Mouse (Mus musculus): Measurements from ENCODE around the gene Ppm1e. TPM values are rescaled to one million over a fixed set of nuclear protein-coding genes. Genes with fewer than 3 reads are reported as not detected.

The Ppm1e gene
- polyA plus RNA-seq, 1 experiment from 2014 or later = 15.1 TPM

DNA sequence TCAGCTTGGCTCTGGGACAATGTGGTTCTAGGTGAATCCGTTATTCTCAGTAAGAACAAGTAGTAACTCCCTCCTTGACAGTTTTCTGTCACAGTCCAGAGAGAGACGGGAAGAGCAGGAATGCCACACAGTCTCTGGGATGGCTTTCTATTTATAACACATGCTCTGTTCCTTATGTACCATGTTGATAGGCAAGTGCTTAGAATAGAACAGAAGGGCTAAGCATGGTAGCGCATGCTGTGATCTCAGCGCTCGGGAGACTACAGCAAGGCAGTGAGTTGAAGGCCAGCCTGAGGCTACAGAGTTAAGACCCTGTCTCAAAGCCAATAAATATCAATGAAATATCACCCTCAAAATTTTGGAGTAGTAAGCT lies 111.3 kb downstream of the Ppm1e start:
- Histone ChIP-seq H3K4me1 (replicated peaks; ENCODE audit: control insufficient read depth, insufficient read depth, low read length) (no peaks in the 10 kb centered on the region), H3K4me3 (ENCODE audit: low read depth, low read length) (no peak overlapping the region), H3K9me3 (ENCODE audit: control insufficient read depth, low read length) (no peaks in the 10 kb centered on the region), H3K36me3 (ENCODE audit: control insufficient read depth, insufficient read depth, low read length) (no peaks in the 10 kb centered on the region), H3K9ac (ENCODE audit: low read depth, low read length) (no peak overlapping the region), H3K27me3 (ENCODE audit: control insufficient read depth, insufficient read depth, low read length) (no peaks in the 10 kb centered on the region), H3K27ac (ENCODE audit: low read depth, low read length) (no peak overlapping the region), H3K4me2 (replicated peaks; ENCODE audit: low read depth, low read length) (no peak overlapping the region)
- WGBS = 79% methylated on average over 5 of the region's 5 CpGs
- DNase-seq (ENCODE audit: low spot score) (no peak), ATAC-seq (ENCODE audit: low FRiP score) (no peak)

DNA sequence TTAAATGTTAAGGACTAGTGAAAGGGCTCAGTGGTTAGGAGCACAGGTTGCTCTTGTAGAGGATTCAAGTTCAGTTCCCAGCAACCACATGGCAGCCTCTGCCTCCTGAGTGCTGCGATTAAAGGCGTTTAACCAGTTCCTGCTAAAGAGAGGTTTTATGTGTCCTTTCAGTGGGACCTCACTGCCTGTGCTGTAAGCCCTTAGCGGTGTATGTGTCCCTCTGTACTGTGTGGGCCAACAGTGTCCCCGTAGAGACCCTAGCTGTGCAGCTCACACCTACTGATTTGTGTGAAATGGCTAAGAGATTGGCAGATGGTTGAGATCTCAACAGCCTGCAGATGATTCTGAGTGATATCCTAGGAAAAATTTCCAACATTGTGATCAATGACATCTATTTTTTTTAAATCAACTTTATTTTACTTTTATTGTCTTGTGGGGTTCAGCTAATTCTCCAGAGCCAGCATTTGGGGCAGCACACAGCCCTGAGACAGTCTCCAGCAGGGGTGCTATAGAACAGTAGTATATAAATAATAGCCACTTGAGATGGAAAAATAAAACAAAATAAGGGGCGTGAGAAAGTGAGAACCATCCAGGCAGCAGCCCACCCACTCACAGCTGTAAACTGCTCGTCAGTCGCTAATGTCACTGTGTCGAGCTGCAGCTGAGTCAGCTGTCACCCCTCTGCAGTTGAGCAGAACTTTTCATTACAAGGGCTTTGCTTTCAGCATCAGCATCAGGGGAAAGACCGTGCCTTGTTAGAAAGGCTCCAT lies 111.9 kb downstream of the Ppm1e start:
- Histone ChIP-seq H3K9me3 (ENCODE audit: control insufficient read depth, low read length) (no peaks in the 10 kb centered on the region), H3K27ac (ENCODE audit: low read depth, low read length) (no peak overlapping the region), H3K4me1 (replicated peaks; ENCODE audit: control insufficient read depth, insufficient read depth, low read length) (no peaks in the 10 kb centered on the region), H3K9ac (ENCODE audit: low read depth, low read length) (no peak overlapping the region), H3K4me3 (ENCODE audit: low read depth, low read length) (no peak overlapping the region), H3K27me3 (ENCODE audit: control insufficient read depth, insufficient read depth, low read length) (no peaks in the 10 kb centered on the region), H3K36me3 (ENCODE audit: control insufficient read depth, insufficient read depth, low read length) (no peaks in the 10 kb centered on the region), H3K4me2 (replicated peaks; ENCODE audit: low read depth, low read length) (no peak overlapping the region)
- DNase-seq (ENCODE audit: low spot score) = no peak
- no peak for ATAC-seq (ENCODE audit: low FRiP score)
- 67% methylated on average over 9 of the region's 9 CpGs for WGBS

DNA sequence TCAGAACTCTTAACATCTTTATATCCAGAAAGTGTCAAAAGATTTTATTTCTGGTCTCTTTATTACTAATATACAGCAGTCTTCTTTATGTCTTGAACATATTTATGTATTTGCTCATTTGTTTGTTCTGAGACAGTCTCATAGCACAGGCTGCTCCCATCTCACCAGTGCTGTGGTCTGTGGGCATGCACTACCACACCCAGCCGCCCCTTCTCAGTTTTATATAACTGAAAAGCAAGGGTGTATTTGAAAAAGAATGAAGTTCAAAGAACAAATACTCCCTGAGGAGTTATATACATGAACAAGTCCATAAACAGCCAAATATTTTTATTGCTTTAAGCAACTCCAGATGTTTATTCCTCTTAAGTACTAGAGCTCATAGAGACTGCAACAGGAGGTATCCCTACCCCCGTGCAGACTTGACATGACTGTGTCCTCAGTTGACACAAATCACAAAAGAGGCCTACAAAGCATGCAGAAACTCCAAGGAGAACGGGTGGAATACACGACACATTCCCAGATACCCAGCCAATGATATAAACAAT lies 112.6 kb downstream of the Ppm1e start:
- ATAC-seq (ENCODE audit: low FRiP score) = no peak
- whole genome bisulfite sequencing = 77% methylated on average over 4 of the region's 4 CpGs
- no peak overlapping the region for H3K27ac ChIP-seq (ENCODE audit: low read depth, low read length)

DNA sequence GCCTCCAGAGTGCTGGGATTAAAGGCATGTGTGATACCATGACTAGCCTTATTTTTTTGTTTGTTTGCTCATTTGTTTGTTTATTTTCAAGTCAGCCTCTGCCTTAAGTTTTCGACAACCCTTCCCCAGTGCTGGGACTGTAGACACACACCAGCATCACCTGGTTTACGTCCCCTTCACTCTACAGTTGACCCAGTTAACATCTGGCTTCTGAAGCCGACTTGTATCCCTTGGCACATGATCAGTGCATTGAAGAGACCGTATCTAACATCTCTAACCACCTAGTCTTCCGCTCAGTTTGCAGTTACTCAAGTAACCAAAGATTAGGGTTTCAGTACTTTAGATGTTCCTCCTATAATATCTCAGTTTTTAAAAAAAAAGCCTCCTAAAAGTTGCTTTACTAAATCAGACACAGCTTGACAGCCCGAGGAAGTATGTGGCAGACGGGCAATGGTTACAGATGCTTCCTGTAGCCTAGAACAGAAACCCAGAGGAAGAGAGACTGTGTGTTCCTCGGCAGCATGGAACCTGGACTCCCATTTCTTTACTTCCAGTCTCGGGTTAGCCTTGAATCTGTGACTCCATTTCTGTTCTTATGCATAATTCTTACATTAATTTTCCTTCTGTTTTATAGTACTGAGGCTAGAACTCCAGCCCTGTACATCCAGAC lies 113.5 kb downstream of the Ppm1e start:
- DNase-seq (ENCODE audit: low spot score) (no peak), ATAC-seq (ENCODE audit: low FRiP score) (no peak)
- no peaks in the 10 kb centered on the region for H3K36me3 ChIP-seq (ENCODE audit: control insufficient read depth, insufficient read depth, low read length)
- no peaks in the 10 kb centered on the region for H3K27me3 ChIP-seq (ENCODE audit: control insufficient read depth, insufficient read depth, low read length)
- H3K9me3 ChIP-seq (ENCODE audit: control insufficient read depth, low read length) = no peaks in the 10 kb centered on the region
- 89% methylated on average over 9 of the region's 9 CpGs for WGBS
- H3K4me2 ChIP-seq (replicated peaks; ENCODE audit: low read depth, low read length) = no peak overlapping the region
- H3K4me3 ChIP-seq (ENCODE audit: low read depth, low read length) = no peak overlapping the region
- no peak overlapping the region for H3K9ac ChIP-seq (ENCODE audit: low read depth, low read length)
- H3K27ac ChIP-seq (ENCODE audit: low read depth, low read length) = no peak overlapping the region
- H3K4me1 ChIP-seq (replicated peaks; ENCODE audit: control insufficient read depth, insufficient read depth, low read length) = no peaks in the 10 kb centered on the region

More for the DNA sequence above, 112.6 kb downstream of the Ppm1e start:
- no peak overlapping the region for H3K4me2 ChIP-seq (replicated peaks; ENCODE audit: low read depth, low read length)
- no peaks in the 10 kb centered on the region for H3K36me3 ChIP-seq (ENCODE audit: control insufficient read depth, insufficient read depth, low read length)
- no peaks in the 10 kb centered on the region for H3K4me1 ChIP-seq (replicated peaks; ENCODE audit: control insufficient read depth, insufficient read depth, low read length)
- no peak overlapping the region for H3K4me3 ChIP-seq (ENCODE audit: low read depth, low read length)
- no peaks in the 10 kb centered on the region for H3K9me3 ChIP-seq (ENCODE audit: control insufficient read depth, low read length)
- no peak for DNase-seq (ENCODE audit: low spot score)
- no peaks in the 10 kb centered on the region for H3K27me3 ChIP-seq (ENCODE audit: control insufficient read depth, insufficient read depth, low read length)
- no peak overlapping the region for H3K9ac ChIP-seq (ENCODE audit: low read depth, low read length)

DNA sequence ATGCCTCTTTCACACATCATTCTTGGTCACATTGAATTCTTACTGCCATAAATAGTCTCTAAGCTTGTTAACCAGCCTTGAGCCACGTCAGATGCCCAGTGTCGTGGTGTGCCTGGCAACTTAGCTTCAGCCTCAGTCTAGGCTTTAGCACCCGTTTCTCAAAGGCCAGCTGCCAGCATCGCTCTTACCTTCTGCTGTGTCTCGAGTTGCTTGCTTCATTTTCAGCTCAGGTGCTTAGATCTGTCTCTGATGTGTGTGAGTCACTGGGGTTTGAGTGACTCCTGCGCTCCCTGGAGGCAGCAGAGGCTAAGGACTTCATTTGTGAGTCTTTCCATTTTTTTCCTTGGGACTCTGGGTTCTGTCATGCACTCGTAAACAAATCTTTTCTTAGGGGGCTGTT lies 117.6 kb downstream of the Ppm1e start:
- no peak for ATAC-seq (ENCODE audit: low FRiP score)
- H3K9me3 ChIP-seq (ENCODE audit: control insufficient read depth, low read length) = no peaks in the 10 kb centered on the region
- no peak overlapping the region for H3K27ac ChIP-seq (ENCODE audit: low read depth, low read length)
- no peak overlapping the region for H3K9ac ChIP-seq (ENCODE audit: low read depth, low read length)
- no peaks in the 10 kb centered on the region for H3K36me3 ChIP-seq (ENCODE audit: control insufficient read depth, insufficient read depth, low read length)
- DNase-seq (ENCODE audit: low spot score) = no peak
- 82% methylated on average over 7 of the region's 7 CpGs for WGBS
- H3K4me3 ChIP-seq (ENCODE audit: low read depth, low read length) = no peak overlapping the region
- H3K27me3 ChIP-seq (ENCODE audit: control insufficient read depth, insufficient read depth, low read length) = no peaks in the 10 kb centered on the region
- H3K4me2 ChIP-seq (replicated peaks; ENCODE audit: low read depth, low read length) = no peak overlapping the region
- no peaks in the 10 kb centered on the region for H3K4me1 ChIP-seq (replicated peaks; ENCODE audit: control insufficient read depth, insufficient read depth, low read length)

DNA sequence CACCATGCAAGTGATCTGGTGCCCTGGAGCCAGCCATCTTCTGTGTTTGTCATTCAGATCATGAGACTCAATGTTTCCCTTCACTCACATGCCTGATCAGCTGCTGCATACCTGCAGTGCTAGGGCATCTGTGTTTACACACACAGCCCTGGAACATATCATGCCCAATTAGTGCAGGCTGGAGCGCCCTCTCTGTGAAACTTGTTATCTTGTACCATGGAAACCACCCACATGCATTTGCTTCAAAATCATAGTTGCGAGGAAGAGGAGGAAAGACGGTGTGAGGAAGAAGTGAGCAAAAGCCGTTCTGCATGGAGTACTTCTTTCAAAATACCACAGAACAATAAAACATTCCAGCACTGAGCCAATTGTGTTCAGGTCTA lies 118.0 kb downstream of the Ppm1e start:
- WGBS = 93% methylated on average over 4 of the region's 4 CpGs
- Histone ChIP-seq H3K27ac (ENCODE audit: low read depth, low read length) (no peak overlapping the region), H3K36me3 (ENCODE audit: control insufficient read depth, insufficient read depth, low read length) (no peaks in the 10 kb centered on the region), H3K27me3 (ENCODE audit: control insufficient read depth, insufficient read depth, low read length) (no peaks in the 10 kb centered on the region), H3K4me3 (ENCODE audit: low read depth, low read length) (no peak overlapping the region), H3K9me3 (ENCODE audit: control insufficient read depth, low read length) (no peaks in the 10 kb centered on the region), H3K9ac (ENCODE audit: low read depth, low read length) (no peak overlapping the region), H3K4me1 (replicated peaks; ENCODE audit: control insufficient read depth, insufficient read depth, low read length) (no peaks in the 10 kb centered on the region), H3K4me2 (replicated peaks; ENCODE audit: low read depth, low read length) (no peak overlapping the region)
- no peak for ATAC-seq (ENCODE audit: low FRiP score)
- DNase-seq (ENCODE audit: low spot score) = no peak

DNA sequence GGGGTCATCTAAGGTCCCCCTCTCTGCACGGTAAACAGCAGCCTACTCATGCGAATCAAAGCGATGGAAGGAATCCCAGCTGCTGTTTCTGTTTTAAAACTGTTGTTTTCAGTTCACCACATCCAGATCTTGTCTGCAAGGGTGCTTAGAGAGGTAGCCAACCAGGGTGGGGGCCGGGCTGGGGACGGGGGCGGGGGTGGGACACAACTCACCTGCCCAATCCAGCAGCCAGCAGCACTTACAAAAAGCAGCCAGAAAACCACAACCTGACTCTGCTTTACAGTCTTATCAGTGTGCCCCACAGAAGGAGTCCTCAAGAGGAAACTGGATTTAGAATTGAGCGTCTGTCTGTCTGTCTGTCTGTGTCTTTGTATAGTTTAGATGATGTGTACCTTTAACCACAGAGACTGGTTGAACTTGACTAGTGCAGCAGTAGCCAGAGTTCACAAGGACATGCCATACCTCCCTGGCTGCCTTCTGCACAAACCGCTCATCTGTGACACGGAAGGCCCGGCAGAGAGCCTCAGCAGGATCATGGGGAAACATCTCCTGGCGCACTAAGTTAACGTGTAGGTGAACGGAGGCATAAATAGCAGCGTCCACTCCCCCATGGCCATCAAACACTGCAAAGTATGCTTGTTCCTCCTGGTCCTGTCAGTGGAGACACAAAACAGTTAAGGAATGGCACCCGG lies 118.5 kb downstream of the Ppm1e start:
- Histone ChIP-seq H3K9ac (ENCODE audit: low read depth, low read length) (no peak overlapping the region), H3K36me3 (ENCODE audit: control insufficient read depth, insufficient read depth, low read length) (no peaks in the 10 kb centered on the region), H3K4me3 (ENCODE audit: low read depth, low read length) (no peak overlapping the region), H3K27me3 (ENCODE audit: control insufficient read depth, insufficient read depth, low read length) (no peaks in the 10 kb centered on the region), H3K4me2 (replicated peaks; ENCODE audit: low read depth, low read length) (no peak overlapping the region), H3K4me1 (replicated peaks; ENCODE audit: control insufficient read depth, insufficient read depth, low read length) (no peaks in the 10 kb centered on the region), H3K27ac (ENCODE audit: low read depth, low read length) (no peak overlapping the region), H3K9me3 (ENCODE audit: control insufficient read depth, low read length) (no peaks in the 10 kb centered on the region)
- 84% methylated on average over 15 of the region's 15 CpGs for whole genome bisulfite sequencing
- ATAC-seq (ENCODE audit: low FRiP score) (no peak), DNase-seq (ENCODE audit: low spot score) (no peak)

DNA sequence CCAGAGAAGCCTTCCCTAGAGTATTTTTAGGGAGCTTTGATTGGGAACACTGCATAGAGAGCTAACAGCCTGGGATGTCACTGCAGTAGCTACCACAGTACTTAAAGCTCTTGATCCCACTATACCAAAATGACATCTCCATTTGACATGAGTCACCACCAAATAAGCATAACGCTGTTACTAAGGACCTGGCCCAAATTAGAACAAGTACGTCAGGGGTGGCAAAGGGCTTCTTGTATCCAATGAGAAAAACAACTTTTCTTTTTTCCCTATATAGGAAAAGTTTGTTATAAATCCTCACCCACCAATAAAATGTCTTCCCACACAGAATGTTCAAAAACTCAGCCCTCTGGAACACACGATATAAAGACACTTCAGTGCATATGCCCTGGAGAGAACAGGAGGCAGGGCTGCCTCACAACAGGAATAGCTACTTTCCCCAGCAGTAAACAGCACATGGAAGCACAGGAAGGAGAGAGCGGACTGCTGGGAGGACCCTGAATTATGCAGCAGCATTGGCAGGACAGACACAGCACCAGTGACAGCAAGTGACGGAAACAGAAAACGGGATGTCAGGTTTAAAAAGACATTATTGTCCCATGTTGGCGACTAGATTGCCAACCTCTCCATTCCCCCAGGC lies 119.8 kb downstream of the Ppm1e start:
- ATAC-seq (ENCODE audit: low FRiP score) (no peak), DNase-seq (ENCODE audit: low spot score) (no peak)
- no peak overlapping the region for H3K27ac ChIP-seq (ENCODE audit: low read depth, low read length)
- 91% methylated on average over 7 of the region's 7 CpGs for WGBS
- H3K4me2 ChIP-seq (replicated peaks; ENCODE audit: low read depth, low read length) = no peak overlapping the region
- no peaks in the 10 kb centered on the region for H3K27me3 ChIP-seq (ENCODE audit: control insufficient read depth, insufficient read depth, low read length)
- H3K4me3 ChIP-seq (ENCODE audit: low read depth, low read length) = no peak overlapping the region
- H3K4me1 ChIP-seq (replicated peaks; ENCODE audit: control insufficient read depth, insufficient read depth, low read length) = no peaks in the 10 kb centered on the region
- H3K9ac ChIP-seq (ENCODE audit: low read depth, low read length) = no peak overlapping the region
- H3K9me3 ChIP-seq (ENCODE audit: control insufficient read depth, low read length) = no peaks in the 10 kb centered on the region
- H3K36me3 ChIP-seq (ENCODE audit: control insufficient read depth, insufficient read depth, low read length) = no peaks in the 10 kb centered on the region
